Mouse (Mus musculus) testis, adult 2 months (tissue): Measurements from ENCODE around the gene 4931428F04Rik.

Source experiments
- CTCF ChIP-seq: fragments of 200-500 bp; IDR thresholded peaks from 2 replicates; pipeline ENCODE4 v1.5.1; 2012; ENCODE audit warnings: low read depth, mild to moderate bottlenecking, inconsistent platforms, low read length, moderate library complexity; ENCODE audit not compliant: control insufficient read depth, insufficient read depth, insufficient replicate concordance
- POLR2A ChIP-seq: fragments of 200-500 bp; IDR thresholded peaks from 2 replicates; pipeline ENCODE4 v1.6.1; 2012; ENCODE audit warnings: low read depth, mild to moderate bottlenecking, inconsistent platforms, low read length, moderate library complexity; ENCODE audit not compliant: control insufficient read depth

- TF ChIP-seq CTCF (no peak), POLR2A (no peak)
Observed at GRCm38 (mm10) chr8:105270101-105270915, 19.4 kb downstream of the 4931428F04Rik start.
